Mouse (Mus musculus) brain, embryonic 14.5 days (tissue): ENCODE measurements around the gene Eva1a. TPM values are rescaled to one million over a fixed set of nuclear protein-coding genes. Genes with fewer than 3 reads are reported as not detected.

Experiments used
- DNase-seq: peaks from one replicate; pipeline ENCODE4 v3.0.0-alpha.2; 2011; ENCODE audit warnings: low read depth
- CTCF ChIP-seq: fragments of 200-500 bp; IDR thresholded peaks from 2 replicates; pipeline ENCODE4 v1.5.1; 2012; ENCODE audit warnings: inconsistent platforms, mild to moderate bottlenecking, moderate library complexity, borderline replicate concordance; ENCODE audit not compliant: insufficient read depth, insufficient read length; ENCODE audit errors: extremely low read depth
- POLR2A ChIP-seq: fragments of 200-500 bp; IDR thresholded peaks from 2 replicates; pipeline ENCODE4 v1.6.1; 2012; ENCODE audit warnings: mild to moderate bottlenecking, inconsistent platforms, borderline replicate concordance; ENCODE audit not compliant: poor library complexity, insufficient read depth, insufficient read length, severe bottlenecking; ENCODE audit errors: extremely low read depth
- polyA plus RNA-seq: library from polyadenylated mRNA; depleted of rRNA; stranded (reverse); fragments of >200 nt; gene quantifications from 2 replicates; pipeline ENCODE4 v1.2.3, GENCODE M21; 2012

The Eva1a gene
- polyA plus RNA-seq, 1 experiment = 0.89 TPM

GRCm38 (mm10) chr6:82112127-82113090, 71.6 kb downstream of the Eva1a start:
- TF ChIP-seq POLR2A (no peak), CTCF (no peak)
- no peak for DNase-seq

DNA sequence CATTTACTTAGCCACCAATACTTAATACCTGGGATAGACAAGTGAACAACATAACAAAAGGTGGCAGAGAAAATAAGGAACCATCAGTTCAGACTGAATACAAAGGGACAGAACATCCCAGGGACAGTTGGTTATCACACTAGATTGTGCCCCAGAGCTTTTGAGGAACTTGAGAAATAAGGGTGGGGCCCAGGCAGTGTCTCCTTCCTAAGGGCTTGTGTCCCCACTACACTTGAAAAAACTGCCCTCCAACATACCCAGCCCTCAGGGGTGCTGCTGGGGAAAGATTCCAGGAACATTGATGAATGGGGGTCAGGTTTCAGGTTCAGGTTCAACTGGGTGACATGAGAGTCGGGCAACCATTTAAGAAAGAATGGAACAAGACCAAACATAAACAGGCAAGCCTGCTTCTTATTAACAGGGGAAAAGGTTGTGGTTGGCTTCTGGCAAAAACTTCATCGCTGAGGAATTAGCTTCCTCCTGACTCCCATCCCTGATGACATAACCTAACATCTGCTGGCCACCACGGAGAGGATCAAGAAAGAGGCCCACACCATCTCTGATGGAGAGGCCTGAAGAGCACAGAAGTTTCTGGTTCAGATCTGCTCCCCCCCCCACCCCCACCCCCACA, 74.6 kb downstream of the Eva1a start:
- TF ChIP-seq CTCF (no peak), POLR2A (no peak)
- no peak for DNase-seq

DNA sequence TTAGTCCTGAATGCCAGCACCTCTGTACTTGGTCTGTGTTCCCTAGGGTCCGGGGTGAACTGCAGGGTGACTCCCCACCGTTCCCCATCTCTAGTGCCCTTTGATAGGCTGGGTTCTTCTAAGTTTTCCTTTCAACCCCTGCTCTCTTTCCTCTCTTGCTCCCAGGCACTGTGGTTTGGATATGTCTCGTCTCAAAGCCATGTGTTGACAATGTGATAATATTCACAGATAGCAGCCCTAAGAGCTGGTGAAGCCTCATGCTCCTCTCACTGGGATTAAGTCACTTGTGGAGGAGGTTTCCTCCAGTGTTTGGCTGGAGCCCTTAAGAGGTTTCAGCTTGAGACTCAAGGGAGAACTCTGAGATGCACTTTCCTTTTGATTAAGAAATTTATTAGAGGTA, 75.3 kb downstream of the Eva1a start:
- TF ChIP-seq POLR2A (no peak), CTCF (no peak)
- no peak for DNase-seq

GRCm38 (mm10) chr6:82117871-82118270, 77.0 kb downstream of the Eva1a start:
- no peak for DNase-seq
- no peak for TF ChIP-seq CTCF
- no peak for TF ChIP-seq POLR2A

DNA sequence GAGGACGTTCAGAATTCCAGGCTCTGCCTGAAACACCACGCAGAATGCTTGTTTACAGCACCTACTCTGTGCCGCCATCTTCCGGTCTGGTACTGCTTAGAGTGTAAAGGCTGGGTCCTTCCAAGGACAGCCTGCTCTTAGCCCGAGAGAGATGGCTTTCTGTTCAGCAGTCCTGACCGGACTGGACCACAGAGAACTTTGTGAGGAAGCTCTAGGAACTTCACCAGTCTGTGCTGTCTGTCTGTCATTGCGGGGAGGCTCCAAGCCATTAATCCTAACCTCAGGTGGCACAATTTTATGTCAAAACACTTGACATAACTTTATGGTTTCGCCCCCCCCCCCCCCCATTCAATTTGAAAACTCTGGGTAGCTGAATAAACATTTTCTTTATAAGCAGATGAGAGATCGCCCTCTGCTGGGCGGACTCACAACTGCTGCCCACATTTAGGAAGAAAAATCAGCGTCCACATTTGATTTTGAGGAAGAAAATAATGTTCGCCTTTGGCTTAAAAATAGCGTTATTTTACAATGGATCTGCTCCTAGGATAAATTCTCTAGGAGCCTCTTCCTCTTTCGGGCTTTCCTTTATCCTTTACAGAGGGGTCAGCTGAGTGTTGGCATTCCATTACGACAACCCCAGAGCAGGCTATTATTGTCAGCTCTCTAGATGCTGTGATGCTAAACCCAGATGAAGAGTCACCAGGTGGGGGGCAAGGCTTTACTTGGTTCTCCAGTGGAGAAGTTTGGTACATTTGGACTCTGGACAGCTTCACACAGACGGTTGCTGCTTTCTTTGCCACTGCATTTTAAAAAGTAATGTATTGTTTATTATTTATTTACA, 78.7 kb downstream of the Eva1a start:
- TF ChIP-seq POLR2A (no peak), CTCF (peak; percentile 78; the same call in 1 of the 2 replicates)
- peak; percentile 71 for DNase-seq

GRCm38 (mm10) chr6:82125134-82125533, 84.3 kb downstream of the Eva1a start:
- TF ChIP-seq CTCF = no peak
- TF ChIP-seq POLR2A = no peak
- no peak for DNase-seq

DNA sequence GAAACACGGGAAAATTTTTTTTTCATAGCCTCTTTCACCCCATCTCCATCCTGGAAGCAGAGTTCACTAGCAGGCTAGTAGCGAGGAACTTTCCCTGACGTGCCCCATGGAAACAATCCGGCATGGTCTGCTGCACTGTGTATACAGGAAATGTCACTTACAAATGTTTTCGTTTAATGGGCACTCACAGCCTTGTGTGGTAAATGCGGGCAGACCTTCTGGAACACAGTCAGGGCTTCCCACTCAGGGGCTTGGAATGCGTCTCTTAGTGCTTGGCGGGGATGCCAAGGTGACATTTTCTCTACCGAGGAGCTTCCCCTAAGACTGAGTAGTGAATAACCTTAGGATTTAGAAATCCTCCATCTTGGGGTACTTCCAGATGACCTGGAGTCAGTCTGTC, 87.0 kb downstream of the Eva1a start:
- DNase-seq = no peak
- no peak for TF ChIP-seq CTCF
- no peak for TF ChIP-seq POLR2A

DNA sequence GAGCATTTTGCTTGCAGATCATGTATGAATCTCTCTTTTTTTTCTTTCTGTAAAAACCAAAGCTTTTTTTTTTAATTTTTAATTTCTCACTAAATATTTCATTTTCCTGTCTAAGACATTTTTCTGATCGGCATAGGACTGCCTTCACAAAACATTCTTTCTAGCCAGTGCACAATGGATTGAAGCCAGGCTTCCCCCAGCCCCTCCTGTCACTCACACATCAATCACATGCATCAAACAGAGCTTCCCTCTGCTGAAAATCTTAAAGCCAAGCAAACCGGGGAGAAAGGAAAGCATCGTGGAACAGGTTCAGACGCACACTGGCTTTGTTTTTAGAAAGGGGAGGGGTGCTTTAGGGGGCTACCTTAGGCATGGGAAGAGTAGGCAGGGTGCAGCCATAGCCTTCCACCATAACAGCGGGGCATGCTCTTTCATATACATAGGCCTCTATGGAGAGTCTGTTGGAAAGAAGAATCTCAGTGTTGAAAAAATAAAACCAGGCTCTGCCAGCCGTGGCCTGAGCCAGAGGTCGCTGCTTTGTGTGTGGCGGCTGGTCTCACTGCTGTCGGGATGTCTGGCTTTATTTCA, 88.9 kb downstream of the Eva1a start:
- TF ChIP-seq POLR2A (no peak), CTCF (no peak)
- DNase-seq = peak; percentile 54

- TF ChIP-seq CTCF (no peak), POLR2A (no peak)
- DNase-seq = no peak
Observed at GRCm38 (mm10) chr6:82132876-82133591, 92.2 kb downstream of the Eva1a start.

DNA sequence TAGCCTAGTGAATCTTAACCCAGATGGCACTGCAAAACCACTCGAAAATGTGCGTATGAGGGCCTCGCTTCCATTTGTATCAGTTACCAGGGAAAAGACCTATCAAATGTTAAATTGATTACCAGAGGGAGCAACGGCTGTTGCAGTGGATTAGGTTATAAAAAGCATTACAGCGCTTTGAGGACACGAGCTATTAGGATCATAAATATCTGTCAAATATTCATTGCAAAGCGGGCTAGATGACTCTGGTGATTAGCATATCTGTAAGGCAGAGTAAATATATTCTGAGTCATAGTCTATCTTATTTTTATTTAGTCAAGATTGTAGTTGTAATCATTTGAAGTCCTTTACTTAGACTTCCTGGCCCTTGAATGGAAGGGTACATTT, 92.7 kb downstream of the Eva1a start:
- no peak for DNase-seq
- TF ChIP-seq POLR2A = no peak
- no peak for TF ChIP-seq CTCF
